In the genomic region with DNA sequence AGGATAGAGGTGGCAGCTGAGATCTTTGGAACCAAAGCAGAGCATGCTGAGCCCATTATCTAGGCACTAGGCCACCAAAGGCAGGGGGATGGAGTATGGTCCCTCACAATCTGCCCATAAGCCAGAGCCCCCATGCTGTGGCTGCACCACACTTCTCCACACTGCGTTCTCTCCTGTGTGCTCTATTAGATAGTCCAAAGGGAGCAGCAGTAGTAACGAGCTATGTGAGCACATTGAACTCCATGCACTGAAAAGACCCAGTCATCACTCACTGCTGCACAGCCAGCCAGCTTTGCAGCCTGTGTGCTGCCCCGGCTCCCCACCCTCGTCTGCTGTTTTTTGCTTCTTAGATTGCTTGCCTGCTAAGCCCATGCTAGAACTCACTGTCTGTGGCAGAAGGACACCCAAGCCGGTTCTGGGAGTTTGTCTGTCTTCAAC, we compare ENCODE assay signal across 10 mouse cellular contexts.
DNase-seq lines count a peak whose midpoint lies in the region; ATAC-seq lines count a peak whose summit lies in the region.
"Had no signal": no experiment of that assay in that cellular context is flagged by ENCODE, and none has a peak within 500 bp of the region (broad histone marks: within the 10 kb centered on the region; RNA-seq: fewer than 3 reads in every experiment).

No protein-coding gene starts in this region.

- no peak overlapping the region for H3K4me3 ChIP-seq in neural tube, embryonic 15.5 days (replicated peaks)
- H3K4me3 ChIP-seq: myocyte had no signal

- no peak overlapping the region for H3K9ac ChIP-seq in neural tube, embryonic 15.5 days (replicated peaks)

- intact Hi-C loops in left cerebral cortex, postnatal 4 days (cut with DNase I) = no loop called here
- intact Hi-C loops in left cerebral cortex, postnatal 36 days (cut with DNase I) = no loop called here

- H3K4me2 ChIP-seq in neural tube, embryonic 15.5 days = no peak overlapping the region

- peaks cover 26% of the 10 kb centered on the region for H3K36me3 ChIP-seq in neural tube, embryonic 15.5 days

- peaks cover 7% of the 10 kb centered on the region for H3K4me1 ChIP-seq in neural tube, embryonic 15.5 days

- DNase-seq in frontal cortex, postnatal 10 days (ENCODE audit: low spot score in 2 of 2) = no peak
- peak; percentile 71 for DNase-seq in left cerebral cortex, postnatal 4 days
- no peak for DNase-seq in left cerebral cortex, postnatal 36 days (ENCODE audit: low spot score in 2 of 2)
- DNase-seq in urinary bladder, postnatal 4 days (ENCODE audit: low spot score in 2 of 2) = no peak
- no peak for DNase-seq in spleen, adult 12 weeks (ENCODE audit: low spot score)
- DNase-seq: gastrocnemius, postnatal 10 days had no signal

- peak overlapping the region; percentile 58; the same call in 1 of the 2 replicates for H3K27ac ChIP-seq in neural tube, embryonic 15.5 days (replicated peaks)

- H3K27me3 ChIP-seq in neural tube, embryonic 15.5 days (replicated peaks) = no peaks in the 10 kb centered on the region

- ATAC-seq in frontal cortex, adult (ENCODE audit: low TSS enrichment) = peak; percentile 24
- 0 out of 2 replicates have a peak, but pooled peaks have one; percentile 18 for ATAC-seq in common myeloid progenitor, adult 5-6 weeks (replicated peaks; ENCODE audit: low read depth, poor library complexity, severe bottlenecking)
- ATAC-seq in neural tube, embryonic 15.5 days (ENCODE audit: low FRiP score) = no peak

- WGBS in neural tube, embryonic 15.5 days = 50% methylated on average over 5 of the region's 5 CpGs

- H3K9me3 ChIP-seq in neural tube, embryonic 15.5 days (replicated peaks) = no peaks in the 10 kb centered on the region
